Mouse (Mus musculus) hindbrain, embryonic 15.5 days (tissue): ENCODE data around the gene 4930467E23Rik. TPM values are rescaled to one million over a fixed set of nuclear protein-coding genes. Genes with fewer than 3 reads are reported as not detected.
"Not testable (repeated sequence)": the region's sequence is repeated elsewhere in the genome, so short reads cannot be mapped to it uniquely, and the experiment has no call there.

ENCODE experiments used
- ATAC-seq: fragments of 200-750 bp; cut with Nextera tagmentation; 2 replicates; pipeline ENCODE4 v1.8.0; 2017; ENCODE audit warnings: low read depth, moderate number of reproducible peaks, moderate TSS enrichment; ENCODE audit not compliant: low FRiP score
- H3K27ac ChIP-seq: fragments of 300-500 bp; sonication (generic); replicated peaks from 2 replicates; pipeline ENCODE4 v1.5.1; 2015; ENCODE audit warnings: mild to moderate bottlenecking, inconsistent platforms
- H3K27me3 ChIP-seq: fragments of 300-500 bp; sonication (generic); 2 replicates; pipeline ENCODE4 v1.6.1; 2015; ENCODE audit warnings: control low read depth, inconsistent platforms
- H3K36me3 ChIP-seq: fragments of 300-500 bp; sonication (generic); 2 replicates; pipeline ENCODE4 v1.6.1; 2015; ENCODE audit warnings: control low read depth, inconsistent platforms
- H3K4me1 ChIP-seq: fragments of 300-500 bp; sonication (generic); replicated peaks from 2 replicates; pipeline ENCODE4 v1.6.1; 2015; ENCODE audit warnings: control low read depth, inconsistent platforms
- H3K4me2 ChIP-seq: fragments of 300-500 bp; sonication (generic); 2 replicates; pipeline ENCODE4 v1.6.1; 2015; ENCODE audit warnings: moderate library complexity, mild to moderate bottlenecking, inconsistent platforms
- H3K4me3 ChIP-seq: fragments of 300-500 bp; sonication (generic); 2 replicates; pipeline ENCODE4 v1.5.1; 2015; ENCODE audit warnings: mild to moderate bottlenecking, inconsistent platforms
- H3K9ac ChIP-seq: fragments of 300-500 bp; sonication (generic); 2 replicates; pipeline ENCODE4 v1.6.1; 2015; ENCODE audit warnings: inconsistent platforms
- H3K9me3 ChIP-seq: fragments of 300-500 bp; sonication (generic); 2 replicates; pipeline ENCODE4 v1.6.1; 2016; ENCODE audit warnings: control low read depth, inconsistent platforms
- WGBS: fragments of 180-500 bp; shearing (Covaris S2); methylation state at CpG from one replicate; pipeline ENCODE4 v1.1.7; 2015; 5-methylcytosine and 5-hydroxymethylcytosine counted together
- polyA plus RNA-seq: library from polyadenylated mRNA; unstranded; fragments of >200 nt; fragmentation: Nextera tagmentation; extraction: Ambion mirVana; gene quantifications from 2 replicates; pipeline ENCODE4 v1.2.1, GENCODE M21; 2015

4930467E23Rik gene
- polyA plus RNA-seq, 1 experiment from 2014 or later: not detected

DNA sequence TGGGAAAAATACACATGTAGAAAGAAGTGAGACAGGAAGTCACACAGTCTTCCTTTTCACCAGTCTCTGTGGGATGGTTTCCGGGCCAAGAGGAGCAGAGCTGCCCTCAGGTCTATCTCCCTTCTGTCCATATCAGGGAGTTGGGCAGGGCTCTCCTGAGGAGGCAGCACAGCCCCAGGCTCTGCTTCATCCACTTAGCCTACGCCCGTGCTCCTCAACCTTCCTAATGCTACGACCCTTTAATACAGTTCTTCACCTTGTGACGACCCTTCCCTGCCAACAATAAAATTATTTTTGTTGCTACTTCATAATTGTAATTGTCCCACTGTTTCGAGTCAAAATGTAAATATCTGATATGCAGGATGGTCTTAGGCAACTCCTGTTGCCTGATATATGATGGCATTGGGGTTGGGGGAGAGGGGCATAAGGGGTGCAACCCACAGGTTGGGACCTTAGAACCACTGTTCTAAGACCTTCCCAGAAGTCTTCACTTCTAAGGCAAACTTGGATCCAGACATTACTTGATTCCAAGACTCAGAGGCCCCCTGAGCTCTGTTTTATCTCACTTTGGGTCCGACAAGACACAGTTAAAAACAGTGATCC, 16.0 kb upstream of the 4930467E23Rik start:
- 85% methylated on average over 7 of the region's 7 CpGs for WGBS
- not testable (repeated sequence) for H3K9ac ChIP-seq, H3K4me2 ChIP-seq, H3K4me3 ChIP-seq, H3K36me3 ChIP-seq, H3K27me3 ChIP-seq, H3K27ac ChIP-seq, H3K9me3 ChIP-seq, H3K4me1 ChIP-seq
- ATAC-seq: peak; percentile 75

- H3K9ac ChIP-seq, H3K27ac ChIP-seq, H3K27me3 ChIP-seq, ATAC-seq, H3K4me2 ChIP-seq, H3K9me3 ChIP-seq, H3K4me3 ChIP-seq, H3K36me3 ChIP-seq, H3K4me1 ChIP-seq: not testable (repeated sequence)
- 87% methylated on average over 2 of the region's 2 CpGs for WGBS
These were observed 14.9 kb upstream of the 4930467E23Rik start for GRCm38 (mm10) chr8:19714426-19714825.

DNA sequence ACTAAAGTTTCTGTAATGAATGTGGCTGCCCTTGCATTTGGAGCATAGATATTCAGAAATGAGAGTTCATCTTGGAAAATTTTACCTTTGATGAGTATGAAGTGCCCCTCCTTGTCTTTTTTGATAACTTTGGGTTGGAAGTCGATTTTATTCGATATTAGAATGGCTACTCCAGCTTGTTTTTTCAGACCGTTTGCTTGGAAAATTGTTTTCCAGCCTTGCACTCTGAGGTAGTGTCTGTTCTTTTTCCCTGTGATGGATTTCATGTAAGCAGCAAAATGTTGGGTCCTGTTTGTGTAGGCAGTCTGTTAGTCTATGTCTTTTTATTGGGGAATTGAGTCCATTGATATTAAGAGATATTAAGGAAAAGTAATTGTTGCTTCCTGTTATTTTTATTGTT, 14.1 kb upstream of the 4930467E23Rik start:
- H3K27ac ChIP-seq, H3K9me3 ChIP-seq, H3K9ac ChIP-seq, H3K36me3 ChIP-seq, H3K27me3 ChIP-seq, H3K4me2 ChIP-seq, ATAC-seq, H3K4me3 ChIP-seq, H3K4me1 ChIP-seq: not testable (repeated sequence)
- WGBS: 90% methylated on average over 3 of the region's 3 CpGs

- not testable (repeated sequence) for H3K4me1 ChIP-seq, H3K4me3 ChIP-seq, H3K27ac ChIP-seq, H3K4me2 ChIP-seq, ATAC-seq, H3K9me3 ChIP-seq, H3K27me3 ChIP-seq, H3K9ac ChIP-seq, H3K36me3 ChIP-seq
- WGBS: 93% methylated on average over 3 of the region's 3 CpGs
These were observed 11.5 kb upstream of the 4930467E23Rik start for GRCm38 (mm10) chr8:19717851-19718250.

DNA sequence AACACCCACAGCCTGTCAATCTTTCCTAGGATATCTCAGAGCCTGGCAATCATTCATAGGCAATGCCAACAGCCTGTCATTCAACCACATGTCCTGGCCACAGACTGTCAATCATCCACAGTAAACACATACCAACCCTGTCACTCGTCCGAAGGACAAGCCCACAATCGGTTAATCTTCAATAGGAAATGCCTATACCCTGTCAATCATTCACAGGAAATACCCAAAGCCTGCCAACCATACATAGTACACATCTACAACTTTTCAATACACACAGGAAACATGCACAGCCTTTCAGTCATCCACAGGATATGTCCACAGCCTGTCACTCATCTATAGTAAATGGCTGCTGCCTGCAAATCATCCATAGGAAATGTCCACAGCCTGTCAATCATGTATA, 9.9 kb upstream of the 4930467E23Rik start:
- not testable (repeated sequence) for ATAC-seq, H3K4me3 ChIP-seq, H3K4me2 ChIP-seq, H3K36me3 ChIP-seq, H3K9me3 ChIP-seq, H3K27me3 ChIP-seq, H3K9ac ChIP-seq, H3K4me1 ChIP-seq, H3K27ac ChIP-seq
- WGBS: 72% methylated on average over 3 of the region's 3 CpGs

DNA sequence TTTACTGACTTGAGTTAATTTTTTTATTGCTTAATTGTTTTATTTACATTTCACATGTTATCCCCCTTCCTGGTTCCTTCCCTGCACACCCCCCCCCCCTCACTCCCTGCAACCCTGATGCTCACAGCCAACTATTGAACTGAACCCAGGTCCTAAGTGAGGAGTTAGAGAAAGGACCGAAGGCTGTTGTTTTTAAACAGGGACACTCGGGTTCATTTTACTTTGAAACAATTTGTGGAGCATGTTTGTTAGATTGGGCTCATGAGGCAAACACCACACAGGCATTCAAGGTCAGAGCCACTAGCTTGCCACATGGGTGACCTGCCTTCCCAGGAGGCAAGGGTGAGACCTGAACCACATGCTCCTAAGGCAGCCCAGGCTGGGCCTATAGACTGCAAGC, 4.5 kb upstream of the 4930467E23Rik start:
- not testable (repeated sequence) for H3K27me3 ChIP-seq, H3K36me3 ChIP-seq, H3K4me2 ChIP-seq, H3K9me3 ChIP-seq, H3K4me3 ChIP-seq, ATAC-seq, H3K4me1 ChIP-seq, H3K9ac ChIP-seq, H3K27ac ChIP-seq
- 58% methylated on average over 2 of the region's 2 CpGs for WGBS

DNA sequence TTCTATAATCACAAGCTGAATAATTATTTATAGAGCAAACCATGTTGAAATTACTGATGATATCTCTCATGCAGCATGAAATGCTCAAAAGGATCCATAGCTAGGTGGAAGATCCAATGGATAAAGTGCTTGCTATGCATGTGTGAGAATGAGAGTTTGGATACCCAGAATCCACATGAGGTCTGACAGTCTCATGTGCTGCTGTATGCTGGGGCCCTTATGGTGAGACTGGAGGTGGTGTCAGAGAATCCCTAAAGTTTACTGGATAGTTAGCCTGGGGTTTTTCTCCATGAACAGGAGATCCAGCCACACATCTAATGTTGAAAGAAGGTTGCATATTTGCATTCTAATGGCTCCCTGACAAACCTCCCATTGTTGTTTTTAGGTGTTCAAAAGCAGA, 22.4 kb downstream of the 4930467E23Rik start:
- not testable (repeated sequence) for H3K27me3 ChIP-seq

GRCm38 (mm10) chr8:19754178-19754577, 24.8 kb downstream of the 4930467E23Rik start:
- H3K36me3 ChIP-seq, H3K4me1 ChIP-seq: not testable (repeated sequence)
- WGBS: 59% methylated on average over 3 of the region's 3 CpGs

More for the DNA sequence above, 22.4 kb downstream of the 4930467E23Rik start:
- H3K9me3 ChIP-seq, H3K9ac ChIP-seq, ATAC-seq, H3K4me2 ChIP-seq, H3K4me3 ChIP-seq, H3K4me1 ChIP-seq, H3K27ac ChIP-seq, H3K36me3 ChIP-seq: not testable (repeated sequence)

GRCm38 (mm10) chr8:19754961-19755360, 25.6 kb downstream of the 4930467E23Rik start:
- not testable (repeated sequence) for H3K9ac ChIP-seq, H3K4me1 ChIP-seq, H3K27ac ChIP-seq, H3K4me3 ChIP-seq, H3K9me3 ChIP-seq, H3K36me3 ChIP-seq, H3K27me3 ChIP-seq, H3K4me2 ChIP-seq, ATAC-seq
- WGBS: 82% methylated on average over 3 of the region's 3 CpGs

More at GRCm38 (mm10) chr8:19754178-19754577, 24.8 kb downstream of the 4930467E23Rik start:
- not testable (repeated sequence) for H3K4me2 ChIP-seq, H3K27me3 ChIP-seq, ATAC-seq, H3K9ac ChIP-seq, H3K4me3 ChIP-seq, H3K27ac ChIP-seq, H3K9me3 ChIP-seq

DNA sequence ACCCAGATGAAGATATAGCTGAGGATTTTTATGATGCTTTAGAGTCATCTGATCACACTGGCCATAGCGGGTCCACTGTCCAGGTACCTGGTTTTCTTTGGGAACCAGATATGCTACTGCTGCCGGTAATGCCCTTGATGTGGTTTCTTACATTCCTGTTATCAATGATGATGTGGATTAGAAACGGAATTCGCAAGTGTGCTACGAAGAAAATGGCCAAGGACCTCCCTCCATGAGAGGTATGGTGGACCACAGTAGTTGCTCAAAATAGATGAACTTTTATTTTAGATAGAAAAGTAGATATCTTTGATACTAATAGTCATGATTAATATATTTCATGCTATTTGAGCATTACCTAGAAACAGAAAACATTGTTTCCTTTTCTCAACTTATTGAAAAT, 32.3 kb downstream of the 4930467E23Rik start:
- H3K4me3 ChIP-seq, H3K4me2 ChIP-seq, H3K9ac ChIP-seq, H3K36me3 ChIP-seq, H3K27me3 ChIP-seq, ATAC-seq, H3K27ac ChIP-seq, H3K9me3 ChIP-seq, H3K4me1 ChIP-seq: not testable (repeated sequence)
- 88% methylated on average over 5 of the region's 5 CpGs for WGBS

GRCm38 (mm10) chr8:19762860-19763592, 33.6 kb downstream of the 4930467E23Rik start:
- not testable (repeated sequence) for H3K4me1 ChIP-seq, H3K9ac ChIP-seq, H3K4me3 ChIP-seq, H3K36me3 ChIP-seq, ATAC-seq, H3K27me3 ChIP-seq, H3K27ac ChIP-seq, H3K4me2 ChIP-seq, H3K9me3 ChIP-seq
- 73% methylated on average over 4 of the region's 4 CpGs for WGBS

DNA sequence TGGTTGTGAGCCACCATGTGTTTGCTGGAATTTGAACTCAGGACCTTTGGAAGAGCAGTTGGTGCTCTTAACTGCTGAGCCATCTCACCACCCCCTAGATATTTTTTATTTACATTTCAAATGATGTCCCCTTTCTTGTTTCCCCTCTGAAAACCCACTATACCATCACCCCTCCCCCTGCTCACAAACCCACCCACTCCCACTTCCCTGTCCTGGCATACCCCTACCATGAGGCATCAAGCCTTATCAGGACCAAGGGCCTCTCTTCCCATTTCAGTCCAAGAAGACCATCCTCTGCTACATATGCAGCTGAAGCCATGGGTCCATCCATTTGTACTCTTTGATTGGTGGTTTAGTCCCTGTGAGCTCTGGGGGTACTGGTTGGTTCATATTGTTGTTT, 36.2 kb downstream of the 4930467E23Rik start:
- not testable (repeated sequence) for H3K36me3 ChIP-seq, H3K4me2 ChIP-seq, H3K9ac ChIP-seq, H3K27ac ChIP-seq, H3K9me3 ChIP-seq, H3K4me3 ChIP-seq, H3K4me1 ChIP-seq, H3K27me3 ChIP-seq, ATAC-seq

- not testable (repeated sequence) for ATAC-seq, H3K9ac ChIP-seq, H3K27ac ChIP-seq, H3K4me1 ChIP-seq, H3K27me3 ChIP-seq, H3K36me3 ChIP-seq, H3K4me3 ChIP-seq, H3K4me2 ChIP-seq, H3K9me3 ChIP-seq
- 89% methylated on average over 4 of the region's 4 CpGs for WGBS
These were observed 44.1 kb downstream of the 4930467E23Rik start for GRCm38 (mm10) chr8:19773461-19773860.
